Mouse (Mus musculus) kidney, adult 2 months (tissue): Measurements from ENCODE around the gene Rpl10a.

Experiments
- CTCF ChIP-seq: fragments of 200-500 bp; conservative IDR thresholded peaks from 2 replicates; pipeline ENCODE4 v1.5.1; 2011; ENCODE audit warnings: low read depth, mild to moderate bottlenecking, control low read depth, low read length, moderate library complexity, mixed read lengths; ENCODE audit not compliant: insufficient read depth, insufficient read length
- POLR2A ChIP-seq: fragments of 200-500 bp; IDR thresholded peaks from one replicate; pipeline ENCODE4 v1.6.1; 2011; ENCODE audit warnings: low read depth, low read length, control low read depth

- TF ChIP-seq POLR2A: no peak
- no peak for TF ChIP-seq CTCF
Measured at GRCm38 (mm10) chr17:28352018-28352417, 23.7 kb downstream of the Rpl10a start.
